Mouse (Mus musculus) fat pad, adult 2 months (tissue): ENCODE results near the gene Tbc1d15.

Experiments used
- DNase-seq: peaks from one replicate; pipeline ENCODE4 v3.0.0-alpha.2; 2011; ENCODE audit warnings: low read depth, low spot score; ENCODE audit errors: extremely low read depth

Gene Tbc1d15

DNA sequence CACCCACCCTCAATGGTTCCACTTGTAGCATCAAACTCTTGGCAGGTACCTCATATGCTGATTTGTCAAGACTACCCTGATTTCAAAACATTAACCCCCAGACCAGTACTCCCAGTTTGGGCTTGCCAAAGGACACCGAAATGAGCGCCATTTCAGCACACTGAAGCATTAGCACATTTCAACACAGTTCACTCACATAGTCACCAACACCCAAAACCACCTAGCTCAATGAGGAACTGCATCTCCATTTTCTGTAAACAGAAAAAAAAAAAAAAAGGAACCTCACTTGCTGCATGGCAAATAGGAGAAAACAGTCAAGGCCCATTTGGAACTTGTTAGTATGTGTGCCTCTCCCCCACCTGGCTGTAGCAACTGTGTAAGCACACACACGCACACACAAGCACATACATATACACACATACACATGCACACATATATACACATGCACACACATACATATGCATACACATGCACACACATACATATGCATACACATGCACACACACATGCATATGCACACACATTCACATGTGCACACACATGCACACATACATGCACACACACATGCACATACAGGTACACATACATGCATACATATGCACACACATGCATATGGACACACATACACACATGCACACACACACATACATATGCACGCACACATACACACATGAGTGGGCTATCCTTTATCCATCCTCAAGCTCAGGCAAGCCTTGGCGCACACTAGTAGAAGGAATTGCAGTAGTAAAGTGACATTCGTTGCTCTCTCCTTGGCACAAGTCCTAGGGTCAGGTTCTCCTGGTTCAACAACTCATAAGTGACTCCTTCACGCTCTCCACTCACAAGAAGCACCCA is 80.5 kb downstream of the Tbc1d15 start:
- DNase-seq: peak; percentile 56

DNA sequence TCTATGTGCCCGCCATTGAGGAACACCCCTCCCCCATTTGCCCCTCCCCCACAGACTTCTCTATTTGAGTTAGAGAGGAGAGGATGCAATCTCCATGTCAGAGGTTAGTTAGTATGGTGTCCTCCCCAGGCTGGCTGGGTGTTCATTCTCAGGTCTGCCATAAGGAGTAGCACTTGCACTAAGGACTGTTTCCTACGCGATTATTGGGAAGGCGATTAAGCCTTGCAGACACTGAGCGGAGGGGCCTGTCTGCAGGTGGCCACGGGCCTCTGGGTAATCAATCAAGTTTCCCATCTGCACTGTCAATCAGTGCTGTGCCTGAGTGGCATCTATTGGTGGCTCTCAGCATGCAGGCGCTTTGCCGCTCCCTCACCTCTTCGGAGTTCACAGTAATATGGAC is 81.9 kb downstream of the Tbc1d15 start:
- DNase-seq: no peak

DNA sequence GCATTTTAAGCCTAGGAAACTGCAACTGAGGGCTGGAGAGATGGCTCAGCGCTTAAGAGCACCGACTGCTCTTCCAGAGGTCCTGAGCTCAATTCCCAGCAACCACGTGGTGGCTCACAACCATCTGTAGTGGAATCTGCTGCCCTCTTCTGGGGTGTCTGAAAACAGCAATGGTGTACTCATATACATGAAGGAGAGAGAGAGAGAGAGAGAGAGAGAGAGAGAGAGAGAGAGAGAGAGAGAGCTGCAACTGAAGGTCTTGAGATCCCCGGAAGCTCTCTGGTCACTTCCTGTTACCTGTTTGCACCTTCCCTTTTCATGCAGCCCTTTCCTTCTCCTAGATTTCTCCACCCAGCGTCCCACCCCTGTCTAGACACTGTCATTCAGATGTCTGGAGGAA is 91.0 kb downstream of the Tbc1d15 start:
- no peak for DNase-seq
